Mouse (Mus musculus): Measurements from ENCODE around the gene Ctnnbip1.
A peak's percentile ranks its signal among the peaks of the same experiment; 100 is the strongest.

Gene Ctnnbip1

GRCm38 (mm10) chr4:149517868-149518340 is at the start of gene Ctnnbip1:
Ctnnbip1 (plus strand) TSS chr4:149518236.
- DNase-seq = peak; percentile 98

- no peak for DNase-seq
Measured at GRCm38 (mm10) chr4:149469557-149469956, 48.5 kb upstream of the Ctnnbip1 start.

GRCm38 (mm10) chr4:149475096-149475495 is 42.9 kb upstream of the Ctnnbip1 start:
- no peak for DNase-seq

GRCm38 (mm10) chr4:149477078-149477477 is 41.0 kb upstream of the Ctnnbip1 start, which contains the start of gene Tmem274:
Tmem274 (plus strand) TSS chr4:149477378.
- DNase-seq = no peak

- DNase-seq = no peak
Measured at GRCm38 (mm10) chr4:149484566-149484965, 33.5 kb upstream of the Ctnnbip1 start.

DNA sequence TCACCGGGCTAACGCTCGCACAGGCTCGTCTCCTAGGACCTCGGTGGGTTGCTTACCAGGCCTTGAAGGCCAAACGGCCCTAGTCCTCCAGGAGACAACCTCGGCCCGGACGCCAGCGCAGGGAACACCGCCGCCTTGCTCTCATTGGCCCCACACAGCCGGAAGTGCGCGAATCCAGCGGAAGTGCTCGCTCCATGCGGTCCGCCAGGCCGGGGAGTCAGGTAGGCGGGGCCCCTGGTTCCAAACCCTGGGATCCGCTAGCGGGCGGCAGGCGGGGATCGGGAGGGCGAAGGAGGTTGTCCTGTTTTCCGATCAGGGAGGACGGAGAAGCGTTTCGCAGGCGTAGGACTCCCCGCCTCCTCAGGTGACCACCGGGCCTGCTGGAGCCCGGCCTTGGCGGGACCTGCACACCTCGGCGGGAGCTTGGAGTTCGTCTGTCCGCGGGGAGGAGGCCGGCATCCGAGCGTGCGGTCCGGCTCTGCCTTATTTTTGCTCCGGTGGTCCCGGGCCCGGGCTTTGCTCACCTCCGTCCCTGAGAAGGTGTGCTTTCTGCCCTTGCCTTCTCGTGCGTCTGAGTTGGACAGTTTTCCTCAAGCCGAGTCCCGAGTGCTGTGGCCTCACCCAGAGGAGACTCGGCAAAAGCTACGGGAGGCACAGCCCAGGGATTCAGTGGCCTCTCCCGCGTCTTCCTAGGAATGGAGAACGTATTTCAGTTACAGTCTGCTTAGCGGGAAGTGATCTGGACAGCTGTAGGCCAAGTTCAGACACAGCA is 32.8 kb upstream of the Ctnnbip1 start, which contains the start of the genes Nmnat1 and Lzic:
Gene Nmnat1 (minus strand): TSS at position 150 of the 772 bp plus-strand sequence.
Gene Lzic (plus strand): TSS at position 177 of the 772 bp plus-strand sequence.
- DNase-seq = peak; percentile 89

DNA sequence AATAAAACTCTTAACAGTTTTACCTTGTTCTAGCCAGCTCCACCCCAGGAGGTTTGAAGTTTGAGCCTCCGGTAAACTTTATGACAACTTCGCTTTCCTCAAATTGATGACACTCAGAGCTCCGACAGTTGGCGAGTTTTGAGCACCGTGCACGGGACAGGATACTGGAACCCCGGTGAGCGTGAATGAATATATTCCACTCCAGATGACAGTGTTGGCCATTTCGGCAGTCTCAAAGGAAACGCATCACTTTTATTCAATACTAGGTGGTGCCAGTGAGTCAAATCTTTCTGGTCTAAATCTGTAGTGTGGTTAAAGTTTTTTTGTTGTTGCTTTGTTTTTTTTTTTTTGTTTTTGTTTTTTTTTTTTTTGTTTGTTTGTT is 32.2 kb upstream of the Ctnnbip1 start:
- DNase-seq = peak; percentile 33

GRCm38 (mm10) chr4:149487729-149488128 is 30.3 kb upstream of the Ctnnbip1 start:
- DNase-seq = no peak

DNA sequence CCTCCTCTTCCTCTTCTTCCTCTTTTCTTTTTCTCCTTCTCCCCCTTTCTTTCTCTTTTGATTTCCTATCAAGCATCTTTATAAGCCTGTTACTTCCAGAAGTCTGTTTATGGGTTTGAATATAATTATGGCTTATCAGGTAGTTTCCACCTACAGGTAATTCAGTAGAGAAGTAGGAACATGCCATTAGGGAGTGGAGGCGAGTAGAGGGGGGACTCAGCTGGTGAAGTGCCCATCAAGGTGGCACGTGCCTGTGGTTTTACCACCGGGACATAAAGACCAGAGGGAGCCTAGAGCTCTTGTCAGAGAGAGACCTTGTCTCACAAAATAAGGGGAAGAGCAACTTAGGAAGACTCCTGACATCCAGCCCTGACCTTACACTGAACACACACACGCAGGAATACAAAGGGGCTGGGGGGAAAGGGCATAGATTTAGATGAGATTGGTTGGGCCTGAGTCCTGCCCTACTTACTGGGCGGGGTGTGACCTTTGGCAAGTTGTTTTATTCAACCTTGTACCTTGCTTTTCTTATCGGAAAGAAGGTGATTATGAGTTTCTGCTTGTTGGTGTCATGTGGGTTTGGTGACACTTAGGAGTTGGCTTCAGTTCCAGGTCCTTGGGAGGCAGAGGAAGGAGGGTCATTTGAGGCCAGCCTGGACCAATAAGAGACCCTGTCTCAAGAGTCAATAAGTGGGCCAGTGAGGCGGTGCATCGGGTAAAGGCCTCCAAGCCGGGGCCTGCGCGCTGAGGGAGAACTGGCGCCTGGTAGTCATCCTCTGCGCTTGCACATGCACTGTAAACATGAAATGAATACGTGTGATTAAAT is 28.4 kb upstream of the Ctnnbip1 start:
- no peak for DNase-seq

DNA sequence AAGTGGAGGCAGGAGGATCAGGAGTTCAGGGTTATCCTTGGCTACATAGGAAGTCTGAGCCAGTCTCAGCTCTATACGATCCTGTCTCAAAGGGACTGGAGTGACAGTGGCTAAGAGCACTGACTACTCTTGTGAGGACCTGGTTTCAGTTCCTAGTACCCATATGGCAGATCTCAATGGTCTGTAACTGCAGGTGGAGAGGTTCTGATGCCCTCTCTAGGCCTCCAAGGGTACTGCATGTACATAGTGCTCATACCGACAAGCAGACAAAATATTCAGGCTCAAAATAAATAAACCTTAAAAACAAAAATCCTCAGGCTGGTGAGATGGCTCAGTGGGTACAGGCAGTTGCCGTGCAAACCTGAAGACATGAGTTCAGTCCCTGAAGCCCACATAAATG is 26.9 kb upstream of the Ctnnbip1 start:
- no peak for DNase-seq

DNA sequence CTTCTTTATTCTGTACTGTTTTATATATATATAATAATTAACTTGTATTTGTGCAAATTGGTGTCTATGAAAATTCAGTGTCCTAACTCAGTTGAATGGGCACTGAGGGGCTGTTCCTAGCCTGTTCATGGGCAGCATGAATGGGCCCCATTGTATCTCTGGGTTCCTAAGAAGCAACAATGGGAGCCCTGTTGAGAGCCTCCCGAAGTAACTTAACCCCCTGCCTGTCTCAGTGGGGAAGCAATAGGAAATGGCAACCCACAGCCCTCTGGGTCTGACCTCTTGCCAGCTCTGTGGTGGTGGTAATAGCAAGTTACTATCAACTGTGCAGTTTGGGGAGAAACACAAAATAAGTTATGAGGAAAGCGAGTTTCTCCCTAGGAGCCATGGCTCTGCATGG is 21.4 kb upstream of the Ctnnbip1 start:
- DNase-seq = no peak

GRCm38 (mm10) chr4:149498901-149499300 is 19.1 kb upstream of the Ctnnbip1 start:
- no peak for DNase-seq

DNA sequence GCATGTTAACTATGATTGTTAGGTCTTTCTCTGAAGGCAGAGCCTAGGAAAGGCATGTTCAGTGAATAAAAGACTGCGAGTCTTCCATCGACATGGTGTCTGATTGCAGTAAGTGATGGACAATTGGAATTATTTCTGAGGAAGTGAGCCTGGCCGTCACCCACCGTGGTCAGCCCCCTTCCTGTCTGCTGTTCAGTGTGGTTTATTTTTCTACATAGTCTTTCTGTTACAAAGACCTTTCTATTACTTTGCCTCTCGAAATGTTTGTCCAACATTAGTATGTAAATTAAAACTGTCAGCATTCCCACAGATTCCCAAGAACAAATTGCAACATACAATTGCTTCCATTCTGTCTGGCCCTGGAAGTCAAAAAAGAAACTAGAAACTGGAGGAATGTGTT is 18.2 kb upstream of the Ctnnbip1 start:
- DNase-seq = no peak

GRCm38 (mm10) chr4:149504363-149504762 is 13.7 kb upstream of the Ctnnbip1 start:
- no peak for DNase-seq

GRCm38 (mm10) chr4:149504858-149505257 is 13.2 kb upstream of the Ctnnbip1 start:
- DNase-seq = no peak

DNA sequence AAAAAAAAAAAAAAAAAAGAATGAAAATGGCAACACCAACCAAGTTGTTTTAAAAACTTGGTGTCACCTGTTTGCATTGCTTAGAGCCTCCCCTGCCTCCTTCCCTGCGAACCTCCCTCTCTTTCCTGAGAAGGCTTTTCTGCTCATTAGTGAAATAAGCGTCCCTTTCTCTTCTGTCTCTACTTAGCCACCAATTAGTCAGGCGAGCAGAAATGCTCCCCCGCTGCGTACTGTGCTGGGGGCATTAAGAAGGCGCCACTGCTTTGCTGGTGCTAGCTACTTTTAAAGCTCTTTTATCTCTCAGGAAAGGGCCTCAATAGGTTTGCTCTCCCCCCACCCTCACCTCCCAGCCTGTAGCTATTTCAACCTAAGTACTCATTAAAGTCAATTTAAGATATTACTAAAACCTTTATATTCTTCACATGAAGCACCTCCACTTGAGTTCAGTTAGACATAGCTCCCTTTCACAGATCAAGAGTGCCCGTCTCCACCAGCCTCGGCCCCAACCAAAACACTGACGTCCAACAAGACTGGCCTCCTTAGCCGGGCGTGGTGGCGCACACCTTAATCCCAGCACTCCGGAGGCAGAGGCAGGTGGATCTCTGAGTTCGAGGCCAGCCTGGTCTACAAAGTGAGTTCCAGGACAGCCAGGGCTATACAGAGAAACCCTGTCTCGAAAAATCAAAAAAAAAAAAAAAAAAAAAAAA is 12.6 kb upstream of the Ctnnbip1 start:
- no peak for DNase-seq

- DNase-seq = no peak
Measured at GRCm38 (mm10) chr4:149506904-149507303, 11.1 kb upstream of the Ctnnbip1 start.

- DNase-seq = no peak
Measured at GRCm38 (mm10) chr4:149511221-149511646, 6.8 kb upstream of the Ctnnbip1 start.

DNA sequence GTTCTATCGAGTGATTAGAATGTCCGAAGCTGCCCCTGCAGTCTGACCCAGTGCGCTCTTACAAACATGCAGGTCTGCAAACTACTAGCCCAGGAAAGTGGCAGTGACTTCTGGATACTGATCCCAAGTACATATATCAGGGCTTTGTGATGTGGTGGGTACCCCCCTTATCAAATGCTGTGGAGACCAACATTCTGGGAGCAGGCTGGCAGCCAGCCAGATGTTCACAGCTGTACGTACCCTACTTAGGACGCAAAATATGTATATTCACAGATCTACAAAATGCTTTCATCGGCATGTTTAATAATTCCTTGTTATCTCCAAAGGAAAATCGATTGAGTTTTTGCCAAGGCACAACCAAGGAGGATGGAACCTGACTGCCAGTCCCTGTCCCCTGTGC is 6.0 kb upstream of the Ctnnbip1 start:
- no peak for DNase-seq

GRCm38 (mm10) chr4:149515706-149516105 is 2.3 kb upstream of the Ctnnbip1 start:
- DNase-seq = no peak

- peak; percentile 55 for DNase-seq
Measured at GRCm38 (mm10) chr4:149518351-149519220, 550 bp downstream of the Ctnnbip1 start.

DNA sequence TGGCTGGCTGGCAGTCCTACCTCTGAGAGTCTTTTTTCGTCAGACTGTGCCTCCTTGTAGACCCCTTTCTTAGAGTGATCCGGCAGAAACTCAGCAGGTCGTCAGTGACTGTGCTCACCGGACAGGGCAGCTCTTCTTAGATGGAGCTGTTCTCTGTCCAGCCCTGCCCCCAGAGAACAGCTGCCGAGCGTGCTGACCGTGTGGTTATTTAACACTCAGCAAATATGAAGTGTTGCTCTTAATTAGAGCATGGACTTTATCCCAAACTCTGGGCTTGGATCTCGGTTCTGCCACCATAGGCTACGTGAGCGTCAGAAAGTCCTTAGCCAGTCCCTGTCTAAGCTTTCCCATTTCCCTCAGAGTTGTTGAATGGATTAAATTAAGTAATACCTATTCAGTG is 3.2 kb downstream of the Ctnnbip1 start:
- DNase-seq = no peak
